Mouse (Mus musculus) liver, adult (tissue): ENCODE measurements around the gene Ubtd2.

Source experiments
- GATA4 ChIP-seq: IDR thresholded peaks from 2 replicates; pipeline ENCODE4 v1.6.1; 2014; ENCODE audit warnings: mild to moderate bottlenecking, low read length; ENCODE audit not compliant: insufficient replicate concordance

Ubtd2 gene

GRCm38 (mm10) chr11:32533482-32534261, 78.5 kb downstream of the Ubtd2 start:
- no peak for TF ChIP-seq GATA4

- TF ChIP-seq GATA4: no peak
Measured at GRCm38 (mm10) chr11:32534453-32535075, 79.4 kb downstream of the Ubtd2 start.

- no peak for TF ChIP-seq GATA4
Measured at GRCm38 (mm10) chr11:32535646-32536045, 80.5 kb downstream of the Ubtd2 start.

GRCm38 (mm10) chr11:32536954-32537353, 81.8 kb downstream of the Ubtd2 start:
- no peak for TF ChIP-seq GATA4

GRCm38 (mm10) chr11:32538435-32538834, 83.3 kb downstream of the Ubtd2 start:
- no peak for TF ChIP-seq GATA4

- TF ChIP-seq GATA4: no peak
Measured at GRCm38 (mm10) chr11:32538846-32539245, 83.7 kb downstream of the Ubtd2 start.

GRCm38 (mm10) chr11:32539717-32540116, 84.5 kb downstream of the Ubtd2 start:
- TF ChIP-seq GATA4: no peak

GRCm38 (mm10) chr11:32540463-32540862, 85.3 kb downstream of the Ubtd2 start:
- TF ChIP-seq GATA4: no peak

GRCm38 (mm10) chr11:32542181-32542580, 87.0 kb downstream of the Ubtd2 start:
- no peak for TF ChIP-seq GATA4

- no peak for TF ChIP-seq GATA4
Measured at GRCm38 (mm10) chr11:32542687-32543411, 87.7 kb downstream of the Ubtd2 start.

GRCm38 (mm10) chr11:32544041-32544440, 88.9 kb downstream of the Ubtd2 start:
- no peak for TF ChIP-seq GATA4

GRCm38 (mm10) chr11:32544497-32544896, 89.3 kb downstream of the Ubtd2 start:
- TF ChIP-seq GATA4: no peak

- no peak for TF ChIP-seq GATA4
Measured at GRCm38 (mm10) chr11:32545605-32546004, 90.4 kb downstream of the Ubtd2 start.

GRCm38 (mm10) chr11:32546483-32546882, 91.3 kb downstream of the Ubtd2 start:
- no peak for TF ChIP-seq GATA4

- no peak for TF ChIP-seq GATA4
Measured at GRCm38 (mm10) chr11:32547391-32547947, 92.3 kb downstream of the Ubtd2 start.

GRCm38 (mm10) chr11:32548240-32548639, 93.1 kb downstream of the Ubtd2 start:
- TF ChIP-seq GATA4: no peak
